Mouse (Mus musculus) brown adipose tissue, adult 24 weeks (tissue): ENCODE measurements at regions not wholly inside any gene's neighbourhood (a gene's known extent, or its start where the extent isn't known, plus 50 kb on each side); places are given as distances from the start of the nearest gene placed in this dataset.

ENCODE experiments used
- H3K27ac ChIP-seq: fragments of 200-500 bp; replicated peaks from 2 replicates; pipeline ENCODE4 v1.5.1; 2012; ENCODE audit warnings: low read depth, mild to moderate bottlenecking, low read length
- H3K4me1 ChIP-seq: fragments of 200-500 bp; 2 replicates; pipeline ENCODE4 v1.6.1; 2012; ENCODE audit warnings: low read length, mixed read lengths; ENCODE audit not compliant: control insufficient read depth, insufficient read depth, insufficient read length
- H3K4me3 ChIP-seq: fragments of 200-500 bp; 2 replicates; pipeline ENCODE4 v1.5.1; 2012; ENCODE audit warnings: low read depth, mild to moderate bottlenecking, low read length, moderate library complexity; ENCODE audit not compliant: insufficient read depth

- Histone ChIP-seq H3K27ac (no peak overlapping the region), H3K4me1 (no peaks in the 10 kb centered on the region), H3K4me3 (no peak overlapping the region)
Measured at GRCm38 (mm10) chr5:136635119-136635518, 57.8 kb upstream of the Myl10 start.

DNA sequence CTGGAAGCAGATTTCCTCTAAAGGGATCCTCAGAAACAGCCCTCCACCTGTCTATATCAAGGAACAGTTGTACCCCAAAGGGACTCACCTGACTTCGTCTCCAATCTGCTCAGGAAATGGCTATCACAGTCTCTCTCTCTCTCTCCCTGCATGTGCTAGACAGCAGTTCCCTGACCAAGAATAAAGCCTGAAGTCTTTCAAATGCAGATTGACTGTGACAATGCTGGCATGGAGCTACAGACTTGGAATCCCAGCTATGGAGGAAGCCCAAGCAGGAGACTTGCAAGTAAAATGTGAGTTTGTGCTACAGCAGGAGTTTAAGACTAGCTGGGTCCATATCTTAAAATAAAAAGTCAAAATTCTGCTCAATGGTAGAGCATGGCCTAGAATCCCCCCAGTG, 56.5 kb upstream of the Myl10 start:
- Histone ChIP-seq H3K27ac (no peak overlapping the region), H3K4me3 (no peak overlapping the region), H3K4me1 (no peaks in the 10 kb centered on the region)

DNA sequence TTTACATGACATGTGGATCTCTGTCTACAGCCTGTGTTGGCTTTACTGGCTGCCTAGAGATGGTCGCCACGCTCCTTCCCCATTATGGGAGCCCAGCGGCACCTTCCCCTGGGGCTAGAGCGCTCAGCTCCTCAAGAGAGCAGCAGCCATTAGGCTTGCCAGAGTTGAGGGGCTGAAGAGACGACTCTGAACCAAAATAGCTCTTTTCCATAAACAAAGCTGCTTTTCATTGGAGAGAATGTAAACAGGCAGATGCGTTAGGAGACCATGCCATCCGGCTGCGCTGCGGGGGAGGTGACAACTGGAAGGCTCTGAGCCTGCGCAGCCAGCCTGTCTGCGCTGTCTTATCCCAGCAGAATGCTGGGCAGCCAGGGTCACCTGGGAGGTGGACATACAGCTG, 55.1 kb upstream of the Myl10 start:
- H3K27ac ChIP-seq: no peak overlapping the region

DNA sequence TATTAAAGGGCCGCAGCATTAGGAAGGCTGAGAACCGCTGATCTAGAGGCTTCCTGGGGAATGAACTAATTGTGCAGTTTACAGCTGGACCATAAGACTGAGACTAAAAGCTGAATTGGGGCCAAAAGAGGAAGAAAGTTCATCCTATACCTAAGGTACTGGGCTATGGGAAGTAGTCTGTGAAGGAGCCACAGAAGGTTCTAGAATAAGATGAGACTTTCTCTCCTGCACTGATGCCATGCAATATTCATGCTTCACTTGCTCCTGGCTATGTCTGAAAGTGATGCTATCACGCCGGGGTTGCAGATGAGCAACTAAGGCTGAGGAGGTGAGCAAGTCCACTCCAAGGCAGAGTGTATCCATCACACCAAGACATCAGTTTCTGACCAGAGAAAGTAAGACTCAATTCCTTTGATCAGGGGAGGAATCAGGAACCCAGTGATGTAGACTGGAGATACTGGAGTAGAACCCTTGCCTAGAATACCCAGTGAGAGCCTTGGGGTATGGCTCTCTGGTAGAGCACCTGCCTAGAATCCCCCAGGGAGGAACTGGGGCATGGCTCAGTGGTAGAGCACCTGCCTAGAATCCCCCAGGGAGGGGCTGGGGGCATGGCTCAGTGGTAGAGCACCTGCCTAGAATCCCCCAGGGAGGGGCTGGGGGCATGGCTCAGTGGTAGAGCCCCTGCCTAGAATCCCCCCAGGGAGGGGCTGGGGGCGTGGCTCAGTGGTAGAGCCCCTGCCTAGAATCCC, 51.9 kb upstream of the Myl10 start:
- H3K4me3 ChIP-seq: no peak overlapping the region
- no peaks in the 10 kb centered on the region for H3K4me1 ChIP-seq
- no peak overlapping the region for H3K27ac ChIP-seq

More for the DNA sequence above, 55.1 kb upstream of the Myl10 start:
- Histone ChIP-seq H3K4me1 (no peaks in the 10 kb centered on the region), H3K4me3 (no peak overlapping the region)

DNA sequence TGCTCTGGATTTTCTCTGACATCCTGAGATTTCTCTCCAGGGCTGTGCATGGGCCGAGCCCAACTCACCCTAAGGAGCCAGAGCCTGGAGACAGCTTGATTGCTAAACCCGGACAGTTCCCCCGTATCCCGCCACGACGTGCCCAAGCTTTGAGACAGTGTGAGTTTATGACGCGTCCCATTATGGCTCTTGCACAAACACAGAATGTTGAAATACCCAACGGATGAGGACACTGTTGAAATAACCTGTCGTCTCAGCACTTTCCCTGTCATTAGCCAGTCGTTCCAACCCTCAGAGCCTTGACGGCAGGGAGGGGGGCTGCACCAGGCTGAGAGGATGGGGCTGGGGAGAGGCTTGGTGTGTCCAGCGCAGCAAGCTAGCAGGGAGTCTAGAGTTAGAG, 50.7 kb upstream of the Myl10 start:
- H3K4me1 ChIP-seq: no peaks in the 10 kb centered on the region
- no peak overlapping the region for H3K27ac ChIP-seq
- no peak overlapping the region for H3K4me3 ChIP-seq
